Mouse (Mus musculus): ENCODE data around the gene Slc35a3. TPM values are rescaled to one million over a fixed set of nuclear protein-coding genes. Genes with fewer than 3 reads are reported as not detected.
"Not testable (repeated sequence)": the region's sequence is repeated elsewhere in the genome, so short reads cannot be mapped to it uniquely, and the experiment has no call there.

The Slc35a3 gene
- 15.9 and 16.4 TPM in 2 replicates for polyA plus RNA-seq (2015; fragmentation: Nextera tagmentation; extraction: Ambion mirVana)

DNA sequence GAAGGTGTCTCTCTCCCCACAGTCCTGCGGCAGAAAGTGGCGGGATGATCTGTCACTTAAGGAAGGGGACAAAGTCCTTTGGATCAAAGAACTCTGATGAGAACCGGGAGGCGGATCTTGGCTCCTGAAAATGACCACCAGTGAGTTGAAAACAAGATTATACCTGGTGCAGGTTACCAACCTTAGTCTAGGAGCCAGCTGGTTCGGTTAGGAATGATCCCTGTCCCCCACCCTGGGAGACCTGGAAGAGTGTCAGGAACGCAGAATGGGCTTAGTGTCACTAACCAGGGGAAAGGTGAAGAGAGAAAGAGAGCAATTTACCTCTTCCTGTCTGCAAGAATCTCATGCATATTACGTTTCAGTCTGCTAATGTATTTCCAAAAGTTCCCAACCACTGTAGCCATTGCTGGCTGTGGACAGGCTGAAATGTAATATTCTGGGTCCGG, at the start of gene Slc35a3:
TSS of gene Slc35a3 (minus strand) at position 396 of the 446 bp plus-strand sequence.
- Histone ChIP-seq H3K9ac (peak within 1 kb of the TSS; percentile 92), H3K4me3 (replicated peaks) (peak within 1 kb of the TSS; percentile 99), H3K4me2 (peak within 1 kb of the TSS; percentile 87), H3K9me3 (replicated peaks) (no peaks in the 10 kb centered on the region), H3K4me1 (peaks cover 14% of the 10 kb centered on the region), H3K27me3 (no peaks in the 10 kb centered on the region), H3K36me3 (no peaks in the 10 kb centered on the region), H3K27ac (peak within 1 kb of the TSS; percentile 88)
- ATAC-seq (replicated peaks; ENCODE audit: low FRiP score) = peak; percentile 50
- 2% methylated on average over 8 of the region's 8 CpGs for WGBS

DNA sequence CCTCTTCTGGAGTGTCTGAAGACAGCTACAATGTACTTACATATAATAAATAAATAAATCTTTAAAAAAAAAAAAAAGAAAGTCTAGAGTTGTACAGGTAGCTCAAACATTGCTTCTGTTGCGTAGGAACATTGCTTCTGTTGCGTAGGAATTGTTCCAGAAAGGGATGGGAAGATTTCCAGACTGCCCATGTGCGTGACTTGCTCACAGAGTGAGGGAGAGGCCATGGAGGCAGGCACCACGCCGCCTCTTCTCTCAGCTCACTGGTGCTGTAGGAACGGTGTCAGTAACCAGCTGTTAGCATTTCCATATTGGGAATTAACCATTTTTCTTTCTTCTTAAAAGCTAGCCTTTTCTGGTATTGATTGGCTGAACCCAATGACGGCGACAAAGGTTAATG, 40.2 kb upstream of the Slc35a3 start:
- no peaks in the 10 kb centered on the region for H3K4me1 ChIP-seq
- H3K4me3 ChIP-seq (replicated peaks) = no peak overlapping the region
- no peak for ATAC-seq (replicated peaks; ENCODE audit: low FRiP score)
- H3K27me3 ChIP-seq = no peaks in the 10 kb centered on the region
- no peak overlapping the region for H3K9ac ChIP-seq
- no peak overlapping the region for H3K27ac ChIP-seq
- no peaks in the 10 kb centered on the region for H3K9me3 ChIP-seq (replicated peaks)
- 95% methylated on average over 8 of the region's 8 CpGs for WGBS
- peaks cover 65% of the 10 kb centered on the region for H3K36me3 ChIP-seq
- no peak overlapping the region for H3K4me2 ChIP-seq

DNA sequence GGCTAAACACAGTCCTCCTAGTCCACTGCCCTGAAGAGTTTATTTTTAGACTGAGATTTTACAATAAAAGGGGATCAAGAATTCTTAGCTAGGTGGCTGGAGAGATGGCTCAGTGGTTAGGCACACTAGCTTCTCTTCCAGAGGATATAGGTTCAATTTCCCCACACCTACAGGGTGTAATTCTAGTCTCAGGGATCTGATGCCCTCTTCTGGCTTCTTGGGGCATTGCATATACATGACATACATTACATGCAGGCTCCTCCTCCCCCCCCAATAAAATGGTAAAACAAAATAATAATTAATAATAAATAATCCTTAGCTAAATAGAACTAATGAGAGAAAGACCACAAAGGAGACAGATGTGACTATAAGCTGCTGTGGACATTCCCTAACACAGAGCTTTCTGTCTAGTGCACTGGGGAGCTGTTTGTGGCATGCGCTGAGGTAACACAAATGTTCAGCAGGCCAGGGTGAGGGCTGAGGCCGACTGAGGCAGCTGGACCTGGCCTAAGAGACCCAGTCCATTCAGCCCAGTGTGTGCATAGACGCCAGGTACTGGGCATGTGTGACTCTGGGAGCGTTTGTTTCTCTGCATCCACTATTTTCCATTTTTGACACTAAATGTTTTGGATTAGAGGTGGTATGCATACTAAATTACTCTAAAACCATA, 38.7 kb upstream of the Slc35a3 start:
- Histone ChIP-seq H3K4me2 (no peak overlapping the region), H3K27me3 (no peaks in the 10 kb centered on the region), H3K4me1 (no peaks in the 10 kb centered on the region), H3K9me3 (replicated peaks) (no peaks in the 10 kb centered on the region), H3K36me3 (peaks cover 51% of the 10 kb centered on the region), H3K9ac (no peak overlapping the region), H3K27ac (no peak overlapping the region), H3K4me3 (replicated peaks) (no peak overlapping the region)
- no peak for ATAC-seq (replicated peaks; ENCODE audit: low FRiP score)
- 84% methylated on average over 4 of the region's 4 CpGs for WGBS

DNA sequence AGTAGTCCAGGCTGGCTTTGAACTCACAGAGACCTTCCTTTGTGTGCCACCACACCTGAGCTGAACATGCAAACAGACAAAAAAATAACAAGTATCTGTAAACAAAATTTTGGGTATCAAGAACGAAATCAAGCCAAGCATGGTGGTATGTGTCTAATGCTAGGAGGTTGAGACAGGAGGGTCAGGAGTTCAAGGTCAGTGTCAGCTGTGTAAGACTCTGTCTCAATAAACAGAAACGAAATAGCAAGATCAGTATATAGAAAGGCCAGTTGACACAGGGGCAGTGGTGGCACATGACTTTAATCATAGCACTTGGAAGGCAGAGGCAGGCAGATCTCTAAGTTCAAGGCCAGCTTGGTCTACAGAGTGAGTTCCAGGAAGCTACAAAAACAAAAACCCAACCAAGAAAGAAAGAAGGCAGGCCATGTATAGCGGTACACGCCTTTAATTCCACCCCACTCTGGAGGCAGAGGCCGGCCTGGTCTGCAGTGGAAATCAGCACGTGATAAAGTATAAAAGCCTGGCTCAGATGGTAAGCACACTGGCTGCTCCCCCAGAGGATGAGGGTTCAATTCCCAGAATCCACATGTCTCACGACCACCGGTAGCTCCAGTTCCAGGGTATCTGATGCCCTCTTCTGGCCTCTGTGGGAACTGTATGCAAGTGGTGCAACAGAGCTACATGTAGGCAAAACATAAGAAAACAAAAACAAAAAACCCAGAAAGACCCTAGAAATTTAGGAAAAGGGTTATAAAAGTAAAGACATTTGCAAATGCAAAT, 36.0 kb upstream of the Slc35a3 start:
- Histone ChIP-seq H3K27me3 (no peaks in the 10 kb centered on the region), H3K4me2 (no peak overlapping the region), H3K4me1 (no peaks in the 10 kb centered on the region), H3K9me3 (replicated peaks) (no peaks in the 10 kb centered on the region), H3K27ac (no peak overlapping the region), H3K36me3 (peaks cover 46% of the 10 kb centered on the region), H3K9ac (no peak overlapping the region), H3K4me3 (replicated peaks) (no peak overlapping the region)
- WGBS = 57% methylated on average over 8 of the region's 8 CpGs
- peak; percentile 56; the same call in 1 of the 2 replicates for ATAC-seq (replicated peaks; ENCODE audit: low FRiP score)

DNA sequence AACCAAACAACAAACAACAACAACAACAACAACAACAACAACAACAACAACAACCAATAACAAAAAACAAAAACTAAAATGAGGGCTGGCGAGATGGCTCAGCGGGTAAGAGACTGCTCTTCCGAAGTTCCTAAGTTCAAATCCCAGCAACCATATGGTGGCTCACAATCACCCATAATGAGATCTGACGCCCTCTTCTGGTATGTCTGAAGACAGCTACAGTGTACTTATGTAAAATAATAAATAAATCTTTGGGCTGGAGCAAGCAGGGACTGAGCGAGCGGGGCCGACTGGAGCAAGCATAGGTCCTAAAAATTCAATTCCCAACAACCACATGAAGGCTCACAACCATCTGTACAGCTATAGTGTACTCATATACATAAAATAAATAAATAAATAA, 35.0 kb upstream of the Slc35a3 start:
- not testable (repeated sequence) for H3K9ac ChIP-seq; H3K4me3 ChIP-seq (replicated peaks); ATAC-seq (replicated peaks; ENCODE audit: low FRiP score); H3K4me1 ChIP-seq; H3K4me2 ChIP-seq; H3K27me3 ChIP-seq; H3K27ac ChIP-seq; H3K9me3 ChIP-seq (replicated peaks)
- WGBS = 92% methylated on average over 7 of the region's 7 CpGs
- H3K36me3 ChIP-seq = peaks cover 50% of the 10 kb centered on the region

DNA sequence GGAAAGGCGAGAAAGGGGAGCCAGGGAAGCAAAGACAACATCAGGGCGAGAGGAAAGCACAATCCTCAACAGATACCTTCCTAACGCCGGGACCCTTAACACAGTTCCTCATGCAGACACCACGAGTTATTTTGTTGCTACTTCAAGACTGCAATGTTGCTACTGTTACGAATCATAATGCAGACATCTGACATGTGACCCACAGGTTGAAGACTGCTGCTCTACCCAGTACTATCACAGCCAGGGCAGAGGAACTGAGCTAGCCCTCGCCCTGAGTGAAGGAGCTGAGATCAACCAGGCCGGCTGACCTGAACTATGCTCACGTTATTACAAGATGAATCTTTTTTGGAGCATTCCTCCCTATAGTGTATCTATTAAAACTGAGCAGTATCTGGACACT, 28.3 kb upstream of the Slc35a3 start:
- H3K4me3 ChIP-seq (replicated peaks) = no peak overlapping the region
- no peak overlapping the region for H3K4me2 ChIP-seq
- no peak overlapping the region for H3K27ac ChIP-seq
- H3K27me3 ChIP-seq = no peaks in the 10 kb centered on the region
- no peak overlapping the region for H3K9ac ChIP-seq
- peaks cover 18% of the 10 kb centered on the region for H3K36me3 ChIP-seq
- H3K4me1 ChIP-seq = no peaks in the 10 kb centered on the region
- WGBS = 81% methylated on average over 9 of the region's 9 CpGs
- ATAC-seq (replicated peaks; ENCODE audit: low FRiP score) = no peak
- H3K9me3 ChIP-seq (replicated peaks) = no peaks in the 10 kb centered on the region

DNA sequence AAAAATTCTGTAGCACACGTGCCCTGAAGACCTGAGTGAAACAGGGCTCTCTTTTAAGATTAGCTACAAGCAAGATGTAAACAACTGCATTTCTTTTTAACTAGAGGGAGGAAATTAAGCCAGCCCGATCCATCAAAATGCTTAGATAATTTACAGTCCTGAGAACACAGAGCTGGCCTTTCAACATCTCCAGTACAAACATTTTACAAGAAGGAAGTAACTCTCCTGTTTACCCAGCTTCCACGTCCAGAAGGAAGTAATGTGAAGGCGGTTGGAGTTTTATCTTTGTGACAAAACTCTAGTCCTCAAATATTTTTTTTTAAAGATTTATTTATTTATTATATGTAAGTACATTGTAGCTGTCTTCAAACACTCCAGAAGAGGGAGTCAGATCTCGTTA, 27.5 kb upstream of the Slc35a3 start:
- H3K4me1 ChIP-seq = no peaks in the 10 kb centered on the region
- 50% methylated on average over 5 of the region's 5 CpGs for WGBS
- H3K9me3 ChIP-seq (replicated peaks) = no peaks in the 10 kb centered on the region
- no peak overlapping the region for H3K4me2 ChIP-seq
- no peaks in the 10 kb centered on the region for H3K27me3 ChIP-seq
- ATAC-seq (replicated peaks; ENCODE audit: low FRiP score) = no peak
- no peak overlapping the region for H3K4me3 ChIP-seq (replicated peaks)
- peaks cover 18% of the 10 kb centered on the region for H3K36me3 ChIP-seq
- no peak overlapping the region for H3K27ac ChIP-seq
- H3K9ac ChIP-seq = no peak overlapping the region

DNA sequence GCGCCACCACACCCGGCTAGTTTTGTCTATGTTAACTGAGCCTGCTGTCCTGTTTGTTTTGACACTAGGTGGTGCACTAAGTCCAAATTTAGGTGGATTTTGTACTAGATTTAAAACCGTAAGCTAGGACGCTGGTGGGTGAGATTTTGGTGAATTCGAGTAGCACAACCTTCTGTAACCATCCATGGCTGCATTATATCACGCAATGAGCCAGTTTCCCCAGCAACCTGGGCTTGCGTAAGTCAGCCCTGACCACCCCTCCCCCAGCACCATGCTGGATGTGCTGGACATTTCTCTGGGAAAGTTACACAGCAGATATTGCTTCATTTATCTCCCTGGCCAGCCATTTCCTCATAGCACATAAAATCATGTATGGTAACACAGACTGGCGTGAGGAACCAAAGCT, 24.7 kb upstream of the Slc35a3 start:
- no peak for ATAC-seq (replicated peaks; ENCODE audit: low FRiP score)
- H3K9me3 ChIP-seq (replicated peaks) = no peaks in the 10 kb centered on the region
- no peak overlapping the region for H3K4me3 ChIP-seq (replicated peaks)
- no peaks in the 10 kb centered on the region for H3K36me3 ChIP-seq
- H3K4me1 ChIP-seq = no peaks in the 10 kb centered on the region
- WGBS = 78% methylated on average over 8 of the region's 8 CpGs
- H3K9ac ChIP-seq = no peak overlapping the region
- H3K4me2 ChIP-seq = no peak overlapping the region
- H3K27me3 ChIP-seq = no peaks in the 10 kb centered on the region
- H3K27ac ChIP-seq = no peak overlapping the region

DNA sequence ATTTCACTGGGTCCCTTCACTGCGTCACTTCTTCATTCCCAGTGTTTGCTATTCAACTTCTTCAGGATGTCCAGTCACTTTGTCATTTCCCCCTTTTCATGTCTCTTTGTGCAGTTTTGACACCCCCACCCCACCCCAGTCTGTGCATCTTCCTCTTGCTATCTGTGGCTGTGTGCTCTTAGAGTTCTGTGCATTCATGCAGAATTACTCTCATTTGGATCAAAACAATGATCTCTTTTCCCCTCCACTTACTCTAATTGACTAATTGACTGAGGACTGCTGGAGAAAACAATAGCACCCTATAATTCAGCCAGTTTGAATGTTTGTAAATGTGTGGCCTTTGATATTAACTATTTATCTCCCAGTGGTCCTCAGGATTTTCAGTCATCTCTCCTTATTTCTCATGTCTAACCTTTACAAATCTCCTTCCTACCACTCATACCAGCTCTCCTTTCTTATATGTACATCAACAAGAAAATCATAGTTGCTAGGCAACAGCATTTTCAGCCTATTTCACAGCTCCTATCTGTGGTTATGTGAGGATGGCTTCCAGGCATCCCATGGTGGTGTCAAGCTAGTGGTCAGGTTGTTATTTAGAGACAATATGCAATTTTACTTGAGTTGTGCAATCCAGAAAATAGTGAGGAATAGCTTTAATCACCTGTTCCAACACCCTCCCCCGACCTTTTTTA, 17.0 kb upstream of the Slc35a3 start:
- H3K27ac ChIP-seq = no peak overlapping the region
- H3K9ac ChIP-seq = no peak overlapping the region
- H3K4me1 ChIP-seq = peaks cover 11% of the 10 kb centered on the region; the same call in 1 of the 2 replicates
- no peaks in the 10 kb centered on the region for H3K36me3 ChIP-seq
- 84% methylated on average over 2 of the region's 2 CpGs for WGBS
- no peaks in the 10 kb centered on the region for H3K27me3 ChIP-seq
- H3K4me3 ChIP-seq (replicated peaks) = no peak overlapping the region
- no peaks in the 10 kb centered on the region for H3K9me3 ChIP-seq (replicated peaks)
- H3K4me2 ChIP-seq = no peak overlapping the region
- ATAC-seq (replicated peaks; ENCODE audit: low FRiP score) = no peak

DNA sequence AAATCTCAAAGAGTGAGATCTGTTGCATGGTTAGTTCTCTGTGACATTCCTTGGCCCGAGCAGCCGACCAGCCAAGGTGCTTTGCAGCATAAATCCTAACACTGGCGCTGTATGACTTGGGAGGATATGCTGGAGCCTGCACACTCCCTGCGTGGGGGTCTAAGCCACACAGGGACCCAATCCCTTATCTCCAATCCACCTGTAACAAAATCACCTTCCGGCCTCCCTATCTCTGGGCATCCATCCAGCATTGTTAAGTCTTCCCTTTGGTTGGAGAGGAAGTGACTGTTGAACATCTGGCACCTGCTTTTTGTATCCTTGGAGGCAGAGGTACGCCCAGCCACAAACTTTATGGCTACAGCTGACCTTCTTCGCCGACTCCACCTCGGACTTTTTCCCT, 14.2 kb upstream of the Slc35a3 start:
- Histone ChIP-seq H3K4me2 (0 out of 2 replicates have a peak overlapping the region, but pooled peaks have one; percentile 14), H3K36me3 (no peaks in the 10 kb centered on the region), H3K9ac (no peak overlapping the region), H3K4me3 (replicated peaks) (no peak overlapping the region), H3K4me1 (peaks cover 11% of the 10 kb centered on the region; the same call in 1 of the 2 replicates), H3K9me3 (replicated peaks) (no peaks in the 10 kb centered on the region), H3K27me3 (no peaks in the 10 kb centered on the region), H3K27ac (peak overlapping the region; percentile 51)
- 36% methylated on average over 9 of the region's 9 CpGs for WGBS
- ATAC-seq (replicated peaks; ENCODE audit: low FRiP score) = peak; percentile 66

DNA sequence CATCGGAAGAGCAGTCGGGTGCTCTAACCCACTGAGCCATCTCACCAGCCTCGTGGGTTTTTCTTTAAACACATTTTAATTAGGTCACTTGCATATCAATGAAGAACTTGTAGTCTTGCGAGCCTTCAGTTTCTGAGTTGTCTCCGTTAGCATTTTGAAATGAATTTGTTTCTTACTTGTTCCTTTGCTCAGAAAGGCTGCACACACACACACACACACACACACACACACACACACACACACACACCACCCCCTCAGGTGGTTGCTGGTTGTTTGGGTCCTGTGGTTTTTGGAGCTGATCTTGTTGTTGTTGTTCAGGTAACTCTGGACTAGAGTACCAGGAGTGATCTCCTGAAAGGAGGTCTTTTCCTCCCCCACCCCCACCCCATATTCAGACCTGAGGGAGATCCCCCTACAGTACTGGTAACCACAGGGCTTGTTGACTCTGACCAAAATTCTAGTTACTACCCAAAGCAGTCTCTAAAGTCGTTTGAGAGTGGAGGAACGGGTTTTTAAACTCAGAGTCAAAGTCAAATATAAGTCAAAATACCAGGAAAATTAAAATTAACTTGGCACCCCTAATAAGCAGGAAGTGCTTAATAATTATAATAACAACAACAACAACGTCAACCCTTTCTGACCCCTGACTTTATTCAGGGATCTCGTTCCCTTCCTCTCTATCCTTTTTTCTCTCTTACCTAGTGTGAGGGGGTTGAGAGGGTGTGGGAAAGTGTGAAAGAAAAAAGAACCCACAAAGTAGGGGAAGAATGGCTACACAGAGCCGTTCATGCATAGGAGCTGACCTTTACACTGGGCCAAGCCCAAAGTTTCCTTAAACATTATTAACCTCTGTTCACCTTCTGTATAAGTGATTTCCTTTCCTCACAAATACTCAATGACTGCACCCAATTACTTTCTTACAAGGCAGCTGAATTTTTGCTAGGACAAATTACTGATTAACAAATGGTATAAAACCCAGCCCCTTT, 11.2 kb upstream of the Slc35a3 start:
- no peak overlapping the region for H3K4me2 ChIP-seq
- peak overlapping the region; percentile 66 for H3K27ac ChIP-seq
- WGBS = 60% methylated on average over 10 of the region's 10 CpGs
- H3K36me3 ChIP-seq = no peaks in the 10 kb centered on the region
- H3K4me3 ChIP-seq (replicated peaks) = no peak overlapping the region
- H3K9ac ChIP-seq = no peak overlapping the region
- H3K4me1 ChIP-seq = peaks cover 11% of the 10 kb centered on the region; the same call in 1 of the 2 replicates
- no peaks in the 10 kb centered on the region for H3K9me3 ChIP-seq (replicated peaks)
- H3K27me3 ChIP-seq = no peaks in the 10 kb centered on the region
- peak; percentile 75 for ATAC-seq (replicated peaks; ENCODE audit: low FRiP score)
